Mouse (Mus musculus) forebrain, embryonic 14.5 days (tissue): ENCODE results near the gene Mpz. TPM values are rescaled to one million over a fixed set of nuclear protein-coding genes. Genes with fewer than 3 reads are reported as not detected.

Source experiments
- ATAC-seq: fragments of 200-750 bp; cut with Nextera tagmentation; 2 replicates; pipeline ENCODE4 v1.8.0; 2017; ENCODE audit warnings: mild to moderate bottlenecking, moderate library complexity
- DNase-seq: peaks from one replicate; pipeline ENCODE4 v3.0.0-alpha.2; 2015; ENCODE audit warnings: low spot score
- H3K27ac ChIP-seq: fragments of 300-500 bp; sonication (generic); 2 replicates; pipeline ENCODE4 v1.5.1; 2014; ENCODE audit warnings: low read depth, mild to moderate bottlenecking, control low read depth, low read length, moderate library complexity
- H3K27me3 ChIP-seq: fragments of 300-500 bp; sonication (generic); replicated peaks from 2 replicates; pipeline ENCODE4 v1.6.1; 2014; ENCODE audit warnings: low read length, control low read depth, mixed read lengths; ENCODE audit not compliant: control insufficient read depth, insufficient read depth
- H3K36me3 ChIP-seq: fragments of 300-500 bp; sonication (generic); 2 replicates; pipeline ENCODE4 v1.6.1; 2014; ENCODE audit warnings: low read length, control low read depth; ENCODE audit not compliant: control insufficient read depth, insufficient read depth
- H3K4me1 ChIP-seq: fragments of 300-500 bp; sonication (generic); 2 replicates; pipeline ENCODE4 v1.6.1; 2014; ENCODE audit warnings: antibody characterized with exemption, low read length, control low read depth; ENCODE audit not compliant: control insufficient read depth, insufficient read depth
- H3K4me2 ChIP-seq: fragments of 300-500 bp; sonication (generic); 2 replicates; pipeline ENCODE4 v1.6.1; 2014; ENCODE audit warnings: mild to moderate bottlenecking, control low read depth, low read length
- H3K4me3 ChIP-seq: fragments of 300-500 bp; sonication (generic); 2 replicates; pipeline ENCODE4 v1.5.1; 2014; ENCODE audit warnings: low read depth, low read length, control low read depth
- H3K9ac ChIP-seq: fragments of 300-500 bp; sonication (generic); 2 replicates; pipeline ENCODE4 v1.6.1; 2014; ENCODE audit warnings: mild to moderate bottlenecking, low read length, control low read depth, moderate library complexity
- H3K9me3 ChIP-seq: fragments of 300-500 bp; sonication (generic); replicated peaks from 2 replicates; pipeline ENCODE4 v1.6.1; 2016; ENCODE audit warnings: low read length, control low read depth, mixed read lengths; ENCODE audit not compliant: control insufficient read depth
- WGBS: fragments of 180-500 bp; shearing (Covaris S2); extraction: QIAGEN DNeasy Blood & Tissue Kit; methylation state at CpG from one replicate; pipeline ENCODE4 v1.1.7; 2014; 5-methylcytosine and 5-hydroxymethylcytosine counted together
- polyA plus RNA-seq: library from polyadenylated mRNA; unstranded; fragments of >200 nt; fragmentation: Nextera tagmentation; extraction: Ambion mirVana; gene quantifications from 2 replicates; pipeline ENCODE4 v1.2.1, GENCODE M21; 2014

The Mpz gene
- polyA plus RNA-seq, 1 experiment from 2014 or later, result 0.09 TPM

DNA sequence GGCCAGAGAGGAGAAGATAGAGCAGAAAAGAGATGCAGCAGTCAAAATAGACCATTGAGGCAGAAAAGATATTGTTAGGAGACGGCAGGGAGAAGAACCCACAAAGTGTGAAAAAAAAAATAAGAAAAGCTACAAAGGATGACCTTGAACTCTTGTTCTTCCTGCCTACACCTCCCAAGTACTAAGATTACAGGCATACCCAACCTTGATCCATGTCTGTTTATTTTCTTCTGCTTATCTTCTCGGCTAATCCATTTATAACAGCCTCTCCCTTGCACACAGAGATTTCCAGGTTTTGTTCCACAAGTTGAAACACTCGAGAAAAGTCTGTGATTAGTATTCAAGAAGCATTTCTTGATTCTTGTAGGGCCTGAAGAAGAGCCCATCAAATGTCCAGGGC, 19.4 kb downstream of the Mpz start:
- Histone ChIP-seq H3K27ac (no peak overlapping the region), H3K27me3 (no peaks in the 10 kb centered on the region), H3K4me2 (no peak overlapping the region), H3K9ac (no peak overlapping the region), H3K4me1 (no peaks in the 10 kb centered on the region), H3K36me3 (no peaks in the 10 kb centered on the region), H3K9me3 (no peaks in the 10 kb centered on the region), H3K4me3 (no peak overlapping the region)
- ATAC-seq (no peak), DNase-seq (no peak)
- 67% methylated on average over 3 of the region's 3 CpGs for WGBS

DNA sequence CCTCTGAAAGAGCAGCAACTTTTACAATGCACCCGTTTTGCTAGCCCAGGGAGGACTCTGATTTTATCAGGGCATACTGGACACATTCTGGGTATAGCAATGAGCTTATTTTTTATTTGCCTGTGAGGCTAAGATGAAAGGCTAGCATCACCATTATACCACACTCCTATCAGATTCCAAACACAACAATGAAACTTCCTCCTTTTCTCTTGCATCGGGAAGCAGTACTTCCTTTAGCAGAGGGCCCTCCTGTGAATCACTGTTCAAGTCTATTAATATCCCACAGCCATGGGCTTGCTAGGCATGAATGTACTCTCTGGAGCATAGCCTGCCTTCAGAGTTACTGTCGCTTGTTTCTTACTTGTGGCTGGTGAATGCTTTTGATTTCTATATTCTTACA, 20.6 kb downstream of the Mpz start:
- Histone ChIP-seq H3K36me3 (no peaks in the 10 kb centered on the region), H3K4me2 (no peak overlapping the region), H3K27ac (no peak overlapping the region), H3K9me3 (no peaks in the 10 kb centered on the region), H3K4me1 (no peaks in the 10 kb centered on the region), H3K4me3 (no peak overlapping the region), H3K27me3 (no peaks in the 10 kb centered on the region), H3K9ac (no peak overlapping the region)
- ATAC-seq (no peak), DNase-seq (no peak)
- 74% methylated on average over 3 of the region's 3 CpGs for WGBS

- ATAC-seq, result no peak
- Histone ChIP-seq H3K4me1 (no peaks in the 10 kb centered on the region), H3K4me2 (no peak overlapping the region), H3K4me3 (no peak overlapping the region), H3K36me3 (no peaks in the 10 kb centered on the region), H3K27me3 (no peaks in the 10 kb centered on the region), H3K9me3 (no peaks in the 10 kb centered on the region), H3K27ac (no peak overlapping the region), H3K9ac (no peak overlapping the region)
- WGBS, result 95% methylated on average over 8 of the region's 8 CpGs
- no peak for DNase-seq
Measured at GRCm38 (mm10) chr1:171172779-171173178, 22.3 kb downstream of the Mpz start.

DNA sequence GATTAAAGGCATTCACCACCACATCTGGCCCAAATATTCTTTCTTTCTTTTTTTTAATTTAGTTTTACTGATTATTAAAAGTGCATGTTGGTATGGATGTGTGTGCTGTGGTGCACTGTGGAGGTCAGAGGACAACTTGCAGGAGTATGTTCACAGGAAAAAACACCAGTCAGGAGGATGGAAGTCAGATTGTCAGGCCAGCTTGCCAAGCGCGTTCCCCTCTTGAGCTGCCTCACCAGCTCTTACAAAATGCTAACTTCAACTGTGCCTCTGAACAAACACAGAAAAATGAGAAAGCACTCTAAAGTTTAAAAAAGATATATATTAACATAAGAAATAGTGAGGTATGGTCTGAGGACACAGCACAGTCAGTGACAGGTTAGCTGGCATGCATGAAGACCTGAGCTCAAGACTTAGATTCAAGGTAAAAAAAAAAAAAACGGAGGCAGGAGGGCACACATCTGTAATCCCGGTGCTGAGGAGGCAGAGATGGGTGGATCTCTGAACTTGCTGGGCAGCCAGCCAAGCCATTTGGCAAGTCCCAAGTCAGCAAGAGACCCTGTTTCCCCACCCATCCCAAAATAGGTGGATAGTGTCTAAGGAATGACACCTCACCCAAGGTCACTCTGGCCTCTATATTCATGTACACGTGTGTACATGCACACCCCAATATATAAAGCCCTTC, 29.1 kb downstream of the Mpz start:
- H3K4me3 ChIP-seq, result no peak overlapping the region
- H3K4me2 ChIP-seq, result no peak overlapping the region
- ATAC-seq (no peak), DNase-seq (no peak)
- H3K9ac ChIP-seq, result no peak overlapping the region
- no peaks in the 10 kb centered on the region for H3K9me3 ChIP-seq
- H3K27ac ChIP-seq, result no peak overlapping the region
- H3K27me3 ChIP-seq, result no peaks in the 10 kb centered on the region
- H3K4me1 ChIP-seq, result no peaks in the 10 kb centered on the region
- WGBS, result 85% methylated on average over 5 of the region's 5 CpGs
- H3K36me3 ChIP-seq, result no peaks in the 10 kb centered on the region

DNA sequence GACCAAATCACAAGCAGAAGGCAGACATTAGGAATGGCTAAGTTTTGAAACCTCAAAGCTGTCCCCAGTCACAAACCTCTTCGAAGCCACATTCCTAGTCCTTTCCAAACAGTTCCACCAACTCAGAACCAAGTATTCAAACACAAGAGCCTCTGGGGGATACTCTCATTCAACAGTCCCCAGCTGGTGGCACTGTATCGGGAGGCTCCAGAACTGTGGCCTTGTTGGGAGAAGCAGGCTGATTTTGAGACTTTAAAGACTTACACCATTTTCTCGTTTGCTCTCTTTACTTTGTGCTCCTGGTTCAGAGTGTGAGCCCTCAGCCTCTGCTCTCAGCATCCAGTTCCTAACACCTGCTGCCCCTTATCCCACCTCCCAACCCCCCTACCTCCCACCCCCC, 32.5 kb downstream of the Mpz start:
- 85% methylated on average over 3 of the region's 3 CpGs for WGBS
- no peak for ATAC-seq
- Histone ChIP-seq H3K9me3 (no peaks in the 10 kb centered on the region), H3K4me2 (no peak overlapping the region), H3K4me3 (no peak overlapping the region), H3K27ac (no peak overlapping the region), H3K36me3 (no peaks in the 10 kb centered on the region), H3K27me3 (no peaks in the 10 kb centered on the region), H3K9ac (no peak overlapping the region), H3K4me1 (no peaks in the 10 kb centered on the region)
- DNase-seq, result no peak

DNA sequence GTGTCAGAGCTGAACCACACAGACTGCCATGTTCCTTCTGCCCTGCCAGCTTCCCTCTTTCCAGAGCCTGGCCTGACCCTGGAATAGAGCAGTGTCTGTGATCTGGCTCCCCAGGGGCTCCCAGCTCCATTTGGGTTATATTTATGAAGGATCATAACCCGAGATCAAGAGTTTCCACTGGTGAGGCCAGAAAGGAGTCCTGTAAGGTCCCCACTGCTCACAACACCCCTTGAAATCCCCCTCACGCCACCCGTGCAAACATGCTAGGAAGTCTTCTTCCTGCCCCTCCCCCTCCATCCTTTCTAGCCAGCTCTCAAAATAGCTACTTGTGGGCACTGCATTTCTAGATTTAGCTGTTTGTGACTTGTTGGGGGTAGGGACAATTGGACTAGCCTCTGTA, 33.1 kb downstream of the Mpz start:
- Histone ChIP-seq H3K27me3 (no peaks in the 10 kb centered on the region), H3K4me3 (no peak overlapping the region), H3K4me1 (no peaks in the 10 kb centered on the region), H3K4me2 (no peak overlapping the region), H3K27ac (no peak overlapping the region), H3K36me3 (no peaks in the 10 kb centered on the region), H3K9me3 (no peaks in the 10 kb centered on the region), H3K9ac (no peak overlapping the region)
- WGBS, result 80% methylated on average over 3 of the region's 3 CpGs
- DNase-seq, result no peak
- no peak for ATAC-seq

GRCm38 (mm10) chr1:171184314-171184713, 33.8 kb downstream of the Mpz start:
- DNase-seq (no peak), ATAC-seq (no peak)
- Histone ChIP-seq H3K9me3 (no peaks in the 10 kb centered on the region), H3K9ac (no peak overlapping the region), H3K27me3 (no peaks in the 10 kb centered on the region), H3K4me2 (no peak overlapping the region), H3K36me3 (no peaks in the 10 kb centered on the region), H3K4me3 (no peak overlapping the region), H3K4me1 (peaks cover 4% of the 10 kb centered on the region; the same call in 1 of the 2 replicates), H3K27ac (no peak overlapping the region)
- WGBS, result 88% methylated on average over 7 of the region's 7 CpGs

- DNase-seq, result no peak
- Histone ChIP-seq H3K27ac (no peak overlapping the region), H3K9me3 (no peaks in the 10 kb centered on the region), H3K4me2 (no peak overlapping the region), H3K36me3 (no peaks in the 10 kb centered on the region), H3K9ac (no peak overlapping the region), H3K4me1 (peaks cover 6% of the 10 kb centered on the region; the same call in 1 of the 2 replicates), H3K27me3 (no peaks in the 10 kb centered on the region), H3K4me3 (no peak overlapping the region)
- 58% methylated on average over 8 of the region's 8 CpGs for WGBS
- ATAC-seq, result no peak
Measured at GRCm38 (mm10) chr1:171185655-171186054, 35.1 kb downstream of the Mpz start.

- Histone ChIP-seq H3K27ac (no peak overlapping the region), H3K9me3 (no peaks in the 10 kb centered on the region), H3K4me1 (peaks cover 6% of the 10 kb centered on the region; the same call in 1 of the 2 replicates), H3K27me3 (peaks cover 11% of the 10 kb centered on the region; the same call in 1 of the 2 replicates), H3K4me3 (no peak overlapping the region), H3K9ac (no peak overlapping the region), H3K4me2 (no peak overlapping the region), H3K36me3 (no peaks in the 10 kb centered on the region)
- no peak for ATAC-seq
- 34% methylated on average over 13 of the region's 13 CpGs for WGBS
- DNase-seq, result peak; percentile 11
Measured at GRCm38 (mm10) chr1:171187851-171188700, 37.6 kb downstream of the Mpz start.
